Mouse (Mus musculus): ENCODE measurements at regions not wholly inside any gene's neighbourhood (a gene's known extent, or its start where the extent isn't known, plus 50 kb on each side); places are given as distances from the start of the nearest gene placed in this dataset.
A peak's percentile ranks its signal among the peaks of the same experiment; 100 is the strongest.

- no peak for ATAC-seq (ENCODE audit: insufficient number of reproducible peaks, insufficient read depth, low FRiP score, low TSS enrichment, low read depth)
Observed at GRCm38 (mm10) chr2:169088301-169088700, 132.9 kb upstream of the Zfp64 start.

GRCm38 (mm10) chr2:169071267-169071666 lies 115.9 kb upstream of the Zfp64 start:
- H3K4me2 ChIP-seq, result no peak overlapping the region
- no peaks in the 10 kb centered on the region for H3K27me3 ChIP-seq
- H3K4me1 ChIP-seq (replicated peaks), result 0 out of 2 replicates have a peak, but pooled peaks cover 11% of the 10 kb centered on the region
- H3K9ac ChIP-seq (replicated peaks), result no peak overlapping the region
- no peak overlapping the region for H3K4me3 ChIP-seq (replicated peaks)
- H3K27ac ChIP-seq, result no peak overlapping the region
- no peak for ATAC-seq (ENCODE audit: insufficient number of reproducible peaks, insufficient read depth, low FRiP score, low TSS enrichment, low read depth)
- peaks cover 11% of the 10 kb centered on the region; the same call in 1 of the 2 replicates for H3K9me3 ChIP-seq
- H3K36me3 ChIP-seq, result no peaks in the 10 kb centered on the region

More at GRCm38 (mm10) chr2:169088301-169088700, 132.9 kb upstream of the Zfp64 start:
- 87% methylated on average over 10 of the region's 10 CpGs for WGBS
- peaks cover 16% of the 10 kb centered on the region for H3K4me1 ChIP-seq (replicated peaks)
- H3K27ac ChIP-seq, result no peak overlapping the region
- H3K4me3 ChIP-seq (replicated peaks), result no peak overlapping the region
- no peak overlapping the region for H3K4me2 ChIP-seq
- H3K9ac ChIP-seq (replicated peaks), result no peak overlapping the region
- no peaks in the 10 kb centered on the region for H3K27me3 ChIP-seq
- peaks cover 13% of the 10 kb centered on the region for H3K9me3 ChIP-seq
- no peaks in the 10 kb centered on the region for H3K36me3 ChIP-seq

GRCm38 (mm10) chr2:169065166-169065698 lies 109.8 kb upstream of the Zfp64 start:
- WGBS, result 87% methylated on average over 16 of the region's 16 CpGs
- peaks cover 3% of the 10 kb centered on the region; the same call in 1 of the 2 replicates for H3K4me1 ChIP-seq (replicated peaks)
- H3K27ac ChIP-seq, result no peak overlapping the region
- H3K4me3 ChIP-seq (replicated peaks), result no peak overlapping the region
- no peak overlapping the region for H3K4me2 ChIP-seq
- H3K9ac ChIP-seq (replicated peaks), result no peak overlapping the region
- H3K36me3 ChIP-seq, result no peaks in the 10 kb centered on the region
- no peaks in the 10 kb centered on the region; the same call in 1 of the 2 replicates for H3K9me3 ChIP-seq
- peaks cover 2% of the 10 kb centered on the region; the same call in 1 of the 2 replicates for H3K27me3 ChIP-seq
- ATAC-seq (ENCODE audit: insufficient number of reproducible peaks, insufficient read depth, low FRiP score, low TSS enrichment, low read depth), result no peak

- Histone ChIP-seq H3K9ac (replicated peaks) (no peak overlapping the region), H3K9me3 (peaks cover 8% of the 10 kb centered on the region; the same call in 1 of the 2 replicates), H3K27ac (no peak overlapping the region), H3K27me3 (peaks cover 2% of the 10 kb centered on the region; the same call in 1 of the 2 replicates), H3K4me3 (replicated peaks) (no peak overlapping the region), H3K4me1 (replicated peaks) (peaks cover 3% of the 10 kb centered on the region; the same call in 1 of the 2 replicates), H3K36me3 (no peaks in the 10 kb centered on the region), H3K4me2 (peak overlapping the region; percentile 23; the same call in 1 of the 2 replicates)
- ATAC-seq (ENCODE audit: insufficient number of reproducible peaks, insufficient read depth, low FRiP score, low TSS enrichment, low read depth), result no peak
- 6% methylated on average over 11 of the region's 11 CpGs for WGBS
Observed at GRCm38 (mm10) chr2:169061520-169061919, 106.1 kb upstream of the Zfp64 start.

GRCm38 (mm10) chr2:169060495-169060894 lies 105.1 kb upstream of the Zfp64 start:
- Histone ChIP-seq H3K9me3 (peaks cover 8% of the 10 kb centered on the region; the same call in 1 of the 2 replicates), H3K4me1 (replicated peaks) (peaks cover 3% of the 10 kb centered on the region; the same call in 1 of the 2 replicates), H3K27me3 (peaks cover 2% of the 10 kb centered on the region; the same call in 1 of the 2 replicates), H3K4me3 (replicated peaks) (no peak overlapping the region), H3K27ac (no peak overlapping the region), H3K36me3 (no peaks in the 10 kb centered on the region), H3K9ac (replicated peaks) (no peak overlapping the region), H3K4me2 (no peak overlapping the region)
- WGBS, result 65% methylated on average over 13 of the region's 13 CpGs
- ATAC-seq (ENCODE audit: insufficient number of reproducible peaks, insufficient read depth, low FRiP score, low TSS enrichment, low read depth), result no peak

GRCm38 (mm10) chr2:169057831-169058230 lies 102.4 kb upstream of the Zfp64 start:
- Histone ChIP-seq H3K4me3 (replicated peaks) (no peak overlapping the region), H3K27me3 (peaks cover 2% of the 10 kb centered on the region; the same call in 1 of the 2 replicates), H3K9me3 (peaks cover 8% of the 10 kb centered on the region; the same call in 1 of the 2 replicates), H3K4me2 (no peak overlapping the region), H3K36me3 (no peaks in the 10 kb centered on the region), H3K27ac (no peak overlapping the region), H3K4me1 (replicated peaks) (peaks cover 3% of the 10 kb centered on the region; the same call in 1 of the 2 replicates), H3K9ac (replicated peaks) (no peak overlapping the region)
- no peak for ATAC-seq (ENCODE audit: insufficient number of reproducible peaks, insufficient read depth, low FRiP score, low TSS enrichment, low read depth)
- 81% methylated on average over 5 of the region's 5 CpGs for WGBS

GRCm38 (mm10) chr2:169049947-169050346 lies 94.6 kb upstream of the Zfp64 start:
- Histone ChIP-seq H3K4me1 (replicated peaks) (no peaks in the 10 kb centered on the region), H3K9me3 (no peaks in the 10 kb centered on the region), H3K27me3 (no peaks in the 10 kb centered on the region), H3K36me3 (no peaks in the 10 kb centered on the region), H3K27ac (no peak overlapping the region), H3K9ac (replicated peaks) (no peak overlapping the region), H3K4me3 (replicated peaks) (no peak overlapping the region), H3K4me2 (no peak overlapping the region)
- WGBS, result 87% methylated on average over 14 of the region's 14 CpGs
- no peak for ATAC-seq (ENCODE audit: insufficient number of reproducible peaks, insufficient read depth, low FRiP score, low TSS enrichment, low read depth)

- ATAC-seq (ENCODE audit: insufficient number of reproducible peaks, insufficient read depth, low FRiP score, low TSS enrichment, low read depth), result no peak
- H3K4me1 ChIP-seq (replicated peaks), result no peaks in the 10 kb centered on the region
- 90% methylated on average over 2 of the region's 2 CpGs for WGBS
Observed at GRCm38 (mm10) chr2:169041748-169042147, 86.4 kb upstream of the Zfp64 start.

GRCm38 (mm10) chr2:169037975-169038374 lies 82.6 kb upstream of the Zfp64 start:
- H3K9ac ChIP-seq (replicated peaks), result no peak overlapping the region
- peaks cover 10% of the 10 kb centered on the region for H3K9me3 ChIP-seq
- H3K27me3 ChIP-seq, result 0 out of 2 replicates have a peak, but pooled peaks cover 6% of the 10 kb centered on the region
- H3K4me1 ChIP-seq (replicated peaks), result no peaks in the 10 kb centered on the region
- no peak for ATAC-seq (ENCODE audit: insufficient number of reproducible peaks, insufficient read depth, low FRiP score, low TSS enrichment, low read depth)
- no peak overlapping the region for H3K4me2 ChIP-seq
- H3K27ac ChIP-seq, result no peak overlapping the region
- H3K4me3 ChIP-seq (replicated peaks), result no peak overlapping the region
- no peaks in the 10 kb centered on the region for H3K36me3 ChIP-seq
- 78% methylated on average over 11 of the region's 11 CpGs for WGBS

More at GRCm38 (mm10) chr2:169041748-169042147, 86.4 kb upstream of the Zfp64 start:
- no peaks in the 10 kb centered on the region for H3K36me3 ChIP-seq
- H3K4me3 ChIP-seq (replicated peaks), result no peak overlapping the region
- H3K27ac ChIP-seq, result no peak overlapping the region
- H3K9ac ChIP-seq (replicated peaks), result no peak overlapping the region
- H3K9me3 ChIP-seq, result peaks cover 10% of the 10 kb centered on the region
- no peak overlapping the region for H3K4me2 ChIP-seq
- 0 out of 2 replicates have a peak, but pooled peaks cover 3% of the 10 kb centered on the region for H3K27me3 ChIP-seq

- no peak for ATAC-seq (ENCODE audit: insufficient number of reproducible peaks, insufficient read depth, low FRiP score, low TSS enrichment, low read depth)
- no peak overlapping the region for H3K9ac ChIP-seq (replicated peaks)
- H3K27ac ChIP-seq, result no peak overlapping the region
- H3K4me3 ChIP-seq (replicated peaks), result no peak overlapping the region
- whole genome bisulfite sequencing, result 90% methylated on average over 9 of the region's 9 CpGs
- peaks cover 10% of the 10 kb centered on the region for H3K9me3 ChIP-seq
- H3K27me3 ChIP-seq, result 0 out of 2 replicates have a peak, but pooled peaks cover 6% of the 10 kb centered on the region
- no peak overlapping the region for H3K4me2 ChIP-seq
- H3K4me1 ChIP-seq (replicated peaks), result no peaks in the 10 kb centered on the region
- no peaks in the 10 kb centered on the region for H3K36me3 ChIP-seq
Observed at GRCm38 (mm10) chr2:169037519-169037918, 82.1 kb upstream of the Zfp64 start.

GRCm38 (mm10) chr2:169035315-169035714 lies 79.9 kb upstream of the Zfp64 start:
- WGBS, result 33% methylated on average over 3 of the region's 3 CpGs

More at GRCm38 (mm10) chr2:169035315-169035714, 79.9 kb upstream of the Zfp64 start:
- H3K4me2 ChIP-seq, result no peak overlapping the region
- no peaks in the 10 kb centered on the region for H3K9me3 ChIP-seq
- no peaks in the 10 kb centered on the region for H3K36me3 ChIP-seq
- H3K9ac ChIP-seq (replicated peaks), result no peak overlapping the region
- no peak for ATAC-seq (ENCODE audit: insufficient number of reproducible peaks, insufficient read depth, low FRiP score, low TSS enrichment, low read depth)
- H3K4me1 ChIP-seq (replicated peaks), result no peaks in the 10 kb centered on the region
- H3K27ac ChIP-seq, result no peak overlapping the region
- 0 out of 2 replicates have a peak, but pooled peaks cover 6% of the 10 kb centered on the region for H3K27me3 ChIP-seq
- H3K4me3 ChIP-seq (replicated peaks), result no peak overlapping the region
